In genomic region chr11:96596301-96596700, GRCm38 (mm10) we compare ENCODE assay signal across 9 mouse cellular contexts.
DNase-seq lines count a peak whose midpoint lies in the region; ATAC-seq and TF ChIP-seq lines count a peak whose summit lies in the region.
"Had no signal": no experiment of that assay in that cellular context is flagged by ENCODE, and none has a peak within 500 bp of the region (broad histone marks: within the 10 kb centered on the region; RNA-seq: fewer than 3 reads in every experiment).

No protein-coding gene starts in this region.

- no peak for DNase-seq in layer of hippocampus, adult 2 months (ENCODE audit: low spot score in 2 of 2)
- no peak for DNase-seq in layer of hippocampus, adult 8-10 months (ENCODE audit: low spot score in 2 of 2)
- no peak for DNase-seq in hindbrain, embryonic 10.5 days (ENCODE audit: low spot score)
- DNase-seq in liver, embryonic 13.5 days = no peak
- no peak for DNase-seq in cerebellum, adult 11-12 months
- DNase-seq in cerebellum, adult 11 months = no peak
- DNase-seq in B cell, adult 2 months = no peak
- DNase-seq: cerebellum, adult 8-10 months had no signal

- H3K27ac ChIP-seq in layer of hippocampus, adult 2 months = 0 out of 2 replicates have a peak overlapping the region, but pooled peaks have one; percentile 36
- H3K27ac ChIP-seq in hindbrain, embryonic 10.5 days = no peak overlapping the region
- no peak overlapping the region for H3K27ac ChIP-seq in liver, embryonic 13.5 days
- peak overlapping the region; percentile 80 for H3K27ac ChIP-seq in neural tube, embryonic 15.5 days (replicated peaks)

- H3K9me3 ChIP-seq in hindbrain, embryonic 10.5 days = no peaks in the 10 kb centered on the region
- H3K9me3 ChIP-seq in liver, embryonic 13.5 days (replicated peaks) = no peaks in the 10 kb centered on the region
- no peaks in the 10 kb centered on the region for H3K9me3 ChIP-seq in neural tube, embryonic 15.5 days (replicated peaks)

- WGBS in hindbrain, embryonic 10.5 days = 27% methylated on average over 6 of the region's 6 CpGs
- WGBS in liver, embryonic 13.5 days (ENCODE audit: insufficient replicate concordance) = 50% methylated on average over 6 of the region's 6 CpGs
- WGBS in neural tube, embryonic 15.5 days = 10% methylated on average over 6 of the region's 6 CpGs

- peak overlapping the region; percentile 45 for H3K4me3 ChIP-seq in layer of hippocampus, adult 2 months
- H3K4me3 ChIP-seq in hindbrain, embryonic 10.5 days = 0 out of 2 replicates have a peak overlapping the region, but pooled peaks have one; percentile 4
- H3K4me3 ChIP-seq in liver, embryonic 13.5 days (replicated peaks) = no peak overlapping the region
- H3K4me3 ChIP-seq in neural tube, embryonic 15.5 days (replicated peaks) = peak overlapping the region; percentile 8

- H3K27me3 ChIP-seq in hindbrain, embryonic 10.5 days (ENCODE audit: insufficient read depth, poor library complexity, severe bottlenecking) = no peaks in the 10 kb centered on the region; the same call in 1 of the 2 replicates
- no peaks in the 10 kb centered on the region for H3K27me3 ChIP-seq in liver, embryonic 13.5 days
- no peaks in the 10 kb centered on the region for H3K27me3 ChIP-seq in neural tube, embryonic 15.5 days (replicated peaks)

- no peaks in the 10 kb centered on the region for H3K36me3 ChIP-seq in hindbrain, embryonic 10.5 days
- no peaks in the 10 kb centered on the region for H3K36me3 ChIP-seq in liver, embryonic 13.5 days
- no peaks in the 10 kb centered on the region for H3K36me3 ChIP-seq in neural tube, embryonic 15.5 days

- TF ChIP-seq CTCF in layer of hippocampus, adult 2 months (conservative IDR thresholded peaks at IDR 0.05) = no peak

- H3K9ac ChIP-seq in liver, embryonic 13.5 days = no peak overlapping the region
- peak overlapping the region; percentile 31; the same call in 1 of the 2 replicates for H3K9ac ChIP-seq in neural tube, embryonic 15.5 days (replicated peaks)

- ATAC-seq in liver, embryonic 13.5 days (ENCODE audit: low read depth) = no peak
- ATAC-seq in neural tube, embryonic 15.5 days (ENCODE audit: low FRiP score) = peak; percentile 8; the same call in 1 of the 2 replicates

- H3K4me1 ChIP-seq in hindbrain, embryonic 10.5 days (replicated peaks) = peaks cover 14% of the 10 kb centered on the region
- H3K4me1 ChIP-seq in liver, embryonic 13.5 days (replicated peaks) = 0 out of 2 replicates have a peak, but pooled peaks cover 3% of the 10 kb centered on the region
- peaks cover 35% of the 10 kb centered on the region for H3K4me1 ChIP-seq in neural tube, embryonic 15.5 days

- H3K4me2 ChIP-seq in liver, embryonic 13.5 days = peak overlapping the region; percentile 36
- H3K4me2 ChIP-seq in neural tube, embryonic 15.5 days = peak overlapping the region; percentile 43

Comparison
In these comparisons a context has a peak if more than half of its experiments do, and no peak if none do; other contexts are left out.
1. H3K27ac ChIP-seq: peak in layer of hippocampus, adult 2 months (single experiment) and neural tube, embryonic 15.5 days (single experiment); none in hindbrain, embryonic 10.5 days (single experiment) and liver, embryonic 13.5 days (single experiment).